Mouse (Mus musculus) spleen, adult 12 weeks (tissue): ENCODE results near the gene Scnn1a.

Experiments used
- DNase-seq: peaks from one replicate; pipeline ENCODE4 v3.0.0; 2022; ENCODE audit warnings: low spot score

The Scnn1a gene

GRCm38 (mm10) chr6:125363021-125363420 lies 42.6 kb downstream of the Scnn1a start:
- DNase-seq = no peak

DNA sequence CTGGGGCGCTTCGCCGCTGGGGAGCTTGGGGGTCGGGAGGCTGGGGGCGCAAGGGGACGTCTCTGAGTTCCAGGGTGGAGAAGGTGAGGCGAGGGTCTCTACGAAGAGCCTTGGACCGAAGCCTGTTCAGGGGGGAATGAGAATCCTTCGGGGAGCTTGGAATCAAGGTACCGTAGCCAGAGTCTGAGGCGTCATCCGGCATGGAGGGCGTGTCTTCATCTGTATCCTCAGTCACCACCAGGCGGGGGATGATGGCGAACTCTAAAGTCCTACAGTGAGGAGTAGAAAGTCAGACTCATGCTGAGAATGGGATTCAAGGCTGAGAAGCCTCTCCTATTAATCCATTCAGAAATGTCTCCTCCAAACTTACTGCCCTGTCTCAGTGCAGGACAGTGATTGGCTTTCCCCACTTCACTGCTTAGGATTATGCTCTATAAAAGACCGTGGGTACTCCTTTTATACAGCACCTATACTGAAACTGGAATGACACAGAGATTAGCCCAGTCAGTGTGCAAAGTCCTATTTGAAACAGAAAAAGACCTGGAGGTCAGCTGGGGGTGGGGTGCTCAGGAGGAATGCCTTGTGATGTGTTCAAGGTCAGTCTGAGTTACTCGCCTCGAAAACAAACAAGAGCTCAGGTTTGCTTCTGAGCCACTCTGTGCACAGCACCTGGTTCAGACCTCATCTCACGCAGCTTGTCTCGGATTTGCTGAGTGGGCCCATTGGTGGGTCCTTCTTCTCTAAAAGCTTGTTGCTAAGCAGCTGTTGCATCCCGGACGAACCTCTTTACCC lies 43.2 kb downstream of the Scnn1a start:
- no peak for DNase-seq

- DNase-seq = no peak
These were observed 44.0 kb downstream of the Scnn1a start for GRCm38 (mm10) chr6:125364448-125364847.

DNA sequence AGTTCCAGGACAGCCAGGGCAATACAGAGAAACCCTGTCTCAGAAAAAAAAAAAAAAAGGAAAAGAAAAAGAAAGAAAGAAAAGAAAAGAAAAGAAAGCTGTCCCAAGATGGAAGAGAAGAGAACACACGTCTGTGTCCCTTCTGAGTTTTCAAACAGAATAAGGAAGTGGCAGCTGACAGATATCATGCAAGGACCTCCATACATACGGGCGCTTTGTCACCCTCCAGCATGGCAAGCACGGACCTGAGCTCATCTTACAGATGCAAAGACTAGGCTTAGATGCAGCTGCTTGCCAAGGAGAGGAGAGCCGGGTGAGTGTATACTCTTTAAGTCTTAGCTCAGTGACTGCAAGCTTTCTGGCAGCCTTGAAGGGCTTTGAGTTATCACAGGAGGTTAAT lies 45.1 kb downstream of the Scnn1a start:
- no peak for DNase-seq

DNA sequence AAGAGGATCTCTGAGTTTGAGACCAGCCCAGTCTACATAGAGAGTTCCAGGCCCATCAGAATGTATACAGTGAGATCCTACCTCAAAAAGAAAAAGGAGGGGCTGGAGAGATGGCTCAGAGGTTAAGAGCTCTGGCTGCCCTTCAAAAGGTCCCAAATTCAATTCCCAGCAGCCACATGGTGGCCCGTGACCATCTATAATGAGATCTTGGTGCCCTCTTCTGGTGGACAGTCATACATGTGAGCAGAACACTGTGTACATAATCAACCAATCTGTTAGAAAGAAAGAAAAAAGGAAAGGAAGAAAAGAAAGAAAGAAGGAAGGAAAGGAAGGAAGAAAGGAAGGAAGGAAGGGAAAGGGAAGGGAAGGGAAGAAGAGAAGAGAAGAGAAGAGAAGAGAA lies 45.7 kb downstream of the Scnn1a start:
- no peak for DNase-seq

DNA sequence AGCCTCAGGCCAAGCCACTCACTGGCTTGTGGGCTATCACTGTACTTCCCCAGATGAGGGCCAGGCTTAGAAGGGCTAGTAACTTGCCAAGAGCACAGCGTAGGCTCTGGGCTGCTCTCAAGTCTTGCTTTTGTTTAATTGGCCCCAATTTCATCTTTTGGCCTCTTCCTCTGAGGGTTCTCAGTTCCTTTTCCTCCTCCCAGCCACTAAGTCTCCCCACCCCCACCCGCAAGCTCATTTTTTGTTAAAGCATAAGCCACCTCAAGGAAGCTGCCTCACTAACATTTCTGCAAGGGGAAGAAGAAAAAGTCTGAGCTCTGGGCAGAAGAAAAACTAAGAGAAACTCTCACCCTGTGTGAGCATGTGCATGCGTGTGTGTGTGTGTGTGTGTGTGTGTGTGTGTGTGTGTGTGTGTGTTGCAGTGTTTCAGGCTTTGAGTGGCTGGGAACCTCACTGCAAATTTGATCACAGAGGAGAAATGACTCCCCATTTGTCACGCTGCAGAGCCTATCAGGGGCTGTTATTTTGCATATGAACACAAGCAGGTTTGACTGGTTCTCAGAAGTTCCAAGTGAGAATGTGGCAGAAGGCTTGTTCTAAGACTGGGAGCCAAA lies 47.4 kb downstream of the Scnn1a start:
- no peak for DNase-seq

GRCm38 (mm10) chr6:125377042-125377441 lies 56.6 kb downstream of the Scnn1a start:
- no peak for DNase-seq

DNA sequence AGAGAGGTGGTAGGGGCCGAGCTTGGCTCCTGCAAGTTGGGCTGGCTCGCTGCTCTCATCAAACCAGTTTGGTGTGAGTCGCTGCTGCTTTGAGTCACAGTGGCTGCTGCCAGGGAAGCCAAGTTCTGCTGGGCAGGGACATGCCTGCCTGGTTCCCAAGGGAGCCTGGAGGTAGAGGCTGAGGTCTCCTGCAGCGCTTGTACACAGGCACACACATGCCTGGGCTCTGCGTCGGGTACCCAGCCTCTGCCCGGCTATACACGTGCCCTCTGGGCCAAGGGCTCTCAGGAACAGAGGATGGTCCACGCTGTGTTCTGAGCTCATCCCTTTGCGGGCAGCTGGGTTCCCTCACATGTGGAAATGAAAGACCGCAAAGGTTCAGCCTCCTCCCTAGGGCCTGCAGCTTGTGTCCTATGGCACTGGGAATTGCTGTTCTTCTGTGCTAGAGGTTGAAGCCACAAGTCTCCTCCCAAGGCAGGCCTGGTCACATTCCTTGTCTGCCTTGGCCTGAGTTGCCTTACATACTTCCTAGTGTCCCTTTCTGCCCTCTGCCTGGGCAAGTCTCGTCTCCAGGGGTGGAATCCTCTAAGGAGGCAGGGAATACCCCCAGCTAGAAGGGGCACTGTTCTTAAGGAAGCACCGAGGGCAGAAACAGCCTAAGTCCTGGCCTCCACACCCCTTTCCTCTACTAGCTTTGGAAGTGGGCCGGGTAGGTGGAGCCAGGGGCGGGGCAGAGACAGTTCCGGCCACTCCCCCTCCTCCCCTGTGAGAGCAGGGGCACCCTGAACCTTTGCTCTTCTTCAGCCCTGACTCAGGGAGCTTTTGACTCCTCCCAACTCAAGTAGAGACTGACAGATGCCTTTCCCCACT lies 57.4 kb downstream of the Scnn1a start:
- no peak for DNase-seq

GRCm38 (mm10) chr6:125378621-125379020 lies 58.2 kb downstream of the Scnn1a start:
- no peak for DNase-seq

- DNase-seq = no peak
These were observed 59.3 kb downstream of the Scnn1a start for GRCm38 (mm10) chr6:125379781-125380180.

DNA sequence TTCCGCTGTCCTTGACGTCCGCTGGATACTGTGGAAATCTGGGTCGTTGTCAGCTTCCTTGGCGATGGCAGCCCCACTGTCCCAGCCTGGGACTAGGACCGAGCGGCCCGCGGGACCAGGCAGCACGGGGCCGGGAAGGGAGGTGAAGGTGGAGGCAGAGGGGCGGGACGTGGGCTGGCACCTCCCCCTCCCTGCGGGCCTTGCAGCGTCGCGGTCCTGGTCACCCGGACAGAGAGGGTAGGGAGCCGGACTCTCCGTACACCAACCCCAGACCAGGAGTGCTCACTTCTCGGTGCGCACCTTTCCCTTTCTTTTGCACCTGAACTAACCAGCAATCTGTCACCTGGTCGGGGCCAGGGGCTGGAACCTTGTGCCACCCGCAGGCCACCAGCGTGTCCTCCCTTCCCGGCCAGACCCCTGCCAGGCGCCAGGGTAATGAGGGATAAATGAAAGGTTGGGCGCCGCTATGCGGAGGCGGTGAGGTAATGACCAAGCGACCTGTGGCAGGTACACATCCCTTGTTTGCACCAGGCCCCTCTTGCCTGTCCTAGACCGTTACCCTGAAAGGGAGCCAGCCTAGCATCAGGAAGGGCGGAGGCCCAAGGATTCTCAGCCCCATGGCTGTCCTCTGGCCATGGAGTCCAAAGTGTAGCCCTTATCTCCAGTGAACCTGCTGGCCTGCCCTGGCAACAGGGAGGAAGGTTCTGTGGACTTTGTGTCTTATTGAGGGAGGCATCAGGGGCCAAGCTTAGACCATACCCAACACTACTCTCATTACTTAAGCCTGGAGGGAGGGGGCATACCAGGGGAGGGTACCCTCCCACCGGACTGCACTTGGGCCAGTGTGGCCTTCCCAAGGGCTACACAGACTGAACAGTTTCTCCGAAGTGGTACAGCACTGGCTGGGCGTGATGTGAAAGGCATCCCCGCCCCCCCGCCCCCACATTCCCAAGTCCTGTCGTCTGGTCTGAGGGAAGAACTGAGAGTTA lies 60.2 kb downstream of the Scnn1a start, which contains the start of gene Plekhg6:
Gene Plekhg6 (minus strand): TSS at position 422 of the 989 bp plus-strand sequence.
- DNase-seq = no peak

DNA sequence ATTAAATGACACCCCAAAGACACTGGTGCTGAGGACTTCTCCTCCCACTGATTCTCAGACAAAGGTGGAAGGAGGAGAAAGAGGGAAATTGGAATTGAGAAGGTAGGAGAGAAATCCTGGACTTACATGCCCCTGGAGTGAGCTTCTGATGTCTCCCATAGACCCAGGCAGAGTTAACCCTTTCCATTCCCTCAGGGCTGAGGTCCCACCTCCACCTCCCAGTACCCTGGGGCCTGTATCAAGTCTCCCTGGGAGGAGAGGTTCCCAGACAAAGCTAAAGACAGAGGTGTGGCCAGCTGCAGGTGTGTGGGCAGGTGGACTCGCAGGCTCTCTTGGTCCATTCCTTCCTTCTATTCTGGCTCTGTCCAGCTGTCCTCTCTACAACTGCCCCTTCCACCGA lies 61.6 kb downstream of the Scnn1a start:
- no peak for DNase-seq

DNA sequence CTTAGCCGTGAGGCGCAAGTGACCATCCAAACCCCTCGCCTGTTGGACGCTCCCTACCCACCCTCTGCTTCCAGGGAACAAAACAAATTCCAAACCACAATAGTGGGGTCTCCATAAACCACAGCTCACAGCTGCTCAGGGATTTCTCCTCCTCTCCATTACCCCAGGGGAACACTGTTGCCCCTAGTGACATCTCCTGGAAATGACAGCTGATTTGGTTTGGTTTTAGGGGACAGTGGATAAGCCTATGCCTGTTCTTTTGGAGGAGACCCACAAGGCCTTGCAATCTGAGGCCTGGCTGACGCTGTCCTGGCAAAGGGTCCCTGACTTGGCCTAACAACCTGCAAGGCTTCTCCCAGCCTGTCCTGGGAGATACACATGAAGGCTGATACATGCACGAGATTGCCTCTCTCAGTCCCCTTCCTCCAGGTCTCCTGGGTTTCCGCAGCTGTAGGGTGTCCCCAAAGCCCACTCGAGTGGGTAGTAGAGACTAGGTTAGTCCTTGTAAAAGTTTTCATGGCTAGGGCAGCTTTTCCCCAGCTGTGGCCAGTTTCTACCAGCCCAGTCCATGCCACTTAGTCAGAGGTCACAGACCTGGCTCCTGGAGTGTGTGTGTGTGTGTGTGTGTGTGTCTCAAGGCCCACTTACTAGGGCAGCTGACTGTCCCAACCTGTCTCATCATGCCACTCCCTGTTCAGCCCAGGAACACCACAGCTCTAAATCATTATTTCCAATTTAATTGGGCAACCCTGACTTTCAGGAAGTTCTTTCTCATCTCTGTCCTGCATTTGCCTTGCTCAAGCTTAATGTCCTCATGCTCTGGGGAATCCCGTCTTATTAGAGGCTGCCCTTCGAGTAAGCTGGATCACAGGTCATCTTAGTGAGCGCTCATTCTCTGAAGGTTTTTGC lies 64.9 kb downstream of the Scnn1a start:
- no peak for DNase-seq

DNA sequence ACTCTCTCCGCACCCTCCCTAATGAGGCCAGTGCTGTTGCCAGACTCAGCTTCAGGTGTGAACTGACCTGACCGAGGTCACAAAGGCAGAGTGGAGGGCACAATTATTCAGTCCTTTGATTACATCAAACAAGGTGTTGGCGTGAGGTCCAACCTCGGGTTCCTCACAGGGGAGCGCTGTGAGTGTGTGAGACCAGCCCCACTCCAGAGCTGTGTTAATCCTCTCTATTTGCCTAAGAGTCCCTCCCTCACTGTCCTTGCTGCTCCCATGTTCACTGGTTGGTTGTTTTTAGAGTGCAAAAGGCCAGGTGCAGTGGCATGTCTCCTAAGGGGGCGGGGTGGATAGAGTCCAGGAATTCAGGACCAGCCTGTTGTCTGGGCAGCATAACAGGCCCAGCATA lies 65.6 kb downstream of the Scnn1a start:
- no peak for DNase-seq

GRCm38 (mm10) chr6:125389853-125390252 lies 69.4 kb downstream of the Scnn1a start:
- DNase-seq = no peak
